Mouse (Mus musculus) CD4-positive naive resting alpha-beta T cell, adult 76 days (primary cell): Measurements from ENCODE around the gene Gm20854. TPM values are rescaled to one million over a fixed set of nuclear protein-coding genes. Genes with fewer than 3 reads are reported as not detected.

ENCODE experiments used
- total RNA-seq: library from RNA; stranded (reverse); gene quantifications from one replicate; pipeline ENCODE4 v1.2.4, GENCODE M21; 2023

The Gm20854 gene
- total RNA-seq = not detected

DNA sequence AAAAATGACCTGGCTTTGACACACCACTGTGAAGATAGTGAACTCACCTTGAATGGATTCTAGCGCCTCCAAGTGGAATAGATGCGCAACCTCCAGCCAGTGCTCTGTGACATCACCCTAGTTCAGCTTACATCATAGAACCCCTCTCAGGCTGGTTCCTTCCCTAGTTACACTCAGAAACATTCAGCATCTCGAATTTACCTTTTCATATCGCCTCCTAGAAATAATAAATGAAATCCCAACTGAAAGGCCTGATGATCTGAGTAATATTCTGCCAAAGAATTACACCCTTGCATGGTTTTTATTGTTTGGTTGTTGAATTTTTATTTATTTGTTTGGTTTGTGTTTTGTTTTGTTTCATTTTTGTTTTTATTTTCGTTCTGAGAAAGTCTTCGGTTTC lies at the start of gene Gm20854:
Gm20854 (minus strand) TSS at position 101 of the 400 bp plus-strand sequence.

